Mouse (Mus musculus) E14TG2a.4 (cell line): Measurements from ENCODE around the gene Kcnn3.
A peak's percentile ranks its signal among the peaks of the same experiment; 100 is the strongest.

Source experiments
- CTCF ChIP-seq: conservative IDR thresholded peaks from 2 replicates; pipeline ENCODE4 v1.5.1; 2014; ENCODE audit warnings: low read length
- NANOG ChIP-seq: IDR thresholded peaks from 2 replicates; pipeline ENCODE4 v1.6.1; 2014; ENCODE audit warnings: borderline replicate concordance, low read length, mixed read lengths
- POU5F1 ChIP-seq: IDR thresholded peaks from 2 replicates; pipeline ENCODE4 v1.6.1; 2014; ENCODE audit warnings: low read length, borderline replicate concordance

- TF ChIP-seq CTCF (peak; percentile 40), POU5F1 (no peak), NANOG (no peak)
These were observed 18.5 kb upstream of the Kcnn3 start for GRCm38 (mm10) chr3:89501486-89501885.
